ENCODE assay signal across 8 mouse cellular contexts in the genomic region with DNA sequence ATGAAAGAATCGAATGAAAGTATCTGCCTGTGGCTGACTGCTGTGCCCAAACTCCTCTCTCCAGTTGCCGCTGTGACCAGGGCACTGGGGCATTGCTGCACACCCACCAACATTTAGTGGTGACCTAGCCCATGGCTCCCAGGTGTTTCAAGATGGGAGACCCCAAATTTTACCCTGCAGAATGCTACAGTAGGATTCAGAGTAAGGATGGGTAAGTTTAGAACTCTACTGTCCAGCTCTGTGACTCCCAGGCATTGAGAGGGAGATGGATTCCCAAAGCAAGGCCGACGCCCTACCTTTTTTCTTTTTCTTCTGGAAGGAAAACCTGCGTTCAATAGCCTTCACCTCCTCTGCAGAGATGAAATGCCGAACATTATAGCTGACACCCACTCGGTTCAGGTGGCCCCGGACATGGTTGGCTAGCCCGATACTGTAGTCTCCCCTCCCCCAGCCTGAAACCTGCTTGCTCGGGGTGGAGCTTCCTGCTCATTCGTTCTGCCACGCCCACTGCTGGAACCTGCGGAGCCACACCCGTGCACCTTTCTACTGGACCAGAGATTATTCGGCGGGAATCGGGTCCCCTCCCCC. TPM values are rescaled to one million over a fixed set of nuclear protein-coding genes. Genes with fewer than 3 reads are reported as not detected.
DNase-seq lines count a peak whose midpoint lies in the region; ATAC-seq lines count a peak whose summit lies in the region.

No protein-coding gene starts in this region.

- ATAC-seq in kidney, embryonic 14.5 days (ENCODE audit: low FRiP score, low TSS enrichment) = peak; percentile 72
- ATAC-seq in embryonic facial prominence, embryonic 14.5 days (ENCODE audit: low read depth) = peak; percentile 28; the same call in 1 of the 2 replicates
- ATAC-seq in neural tube, embryonic 13.5 days (ENCODE audit: low read depth) = no peak

- peak overlapping the region; percentile 39 for H3K4me2 ChIP-seq in kidney, embryonic 14.5 days (replicated peaks; ENCODE audit: low read depth, low read length)
- H3K4me2 ChIP-seq in embryonic facial prominence, embryonic 14.5 days (ENCODE audit: low read depth, low read length) = peak overlapping the region; percentile 50
- H3K4me2 ChIP-seq in neural tube, embryonic 13.5 days = peak overlapping the region; percentile 43

- no peaks in the 10 kb centered on the region for H3K9me3 ChIP-seq in kidney, embryonic 14.5 days (ENCODE audit: control insufficient read depth, low read length)
- H3K9me3 ChIP-seq in embryonic facial prominence, embryonic 14.5 days (ENCODE audit: control insufficient read depth, low read length) = no peaks in the 10 kb centered on the region
- H3K9me3 ChIP-seq in limb, embryonic 10.5 days (replicated peaks) = no peaks in the 10 kb centered on the region
- H3K9me3 ChIP-seq in neural tube, embryonic 13.5 days = no peaks in the 10 kb centered on the region

- peak overlapping the region; percentile 32 for H3K4me3 ChIP-seq in kidney, embryonic 14.5 days (ENCODE audit: low read length)
- peak overlapping the region; percentile 33 for H3K4me3 ChIP-seq in embryonic facial prominence, embryonic 14.5 days (ENCODE audit: low read depth, low read length)
- peak overlapping the region; percentile 42 for H3K4me3 ChIP-seq in limb, embryonic 10.5 days
- 0 out of 2 replicates have a peak overlapping the region, but pooled peaks have one; percentile 9 for H3K4me3 ChIP-seq in neural tube, embryonic 13.5 days

- peaks cover 3% of the 10 kb centered on the region; the same call in 1 of the 2 replicates for H3K36me3 ChIP-seq in kidney, embryonic 14.5 days (ENCODE audit: control insufficient read depth, insufficient read depth, low read length)
- peaks cover 12% of the 10 kb centered on the region for H3K36me3 ChIP-seq in embryonic facial prominence, embryonic 14.5 days (ENCODE audit: control insufficient read depth, insufficient read depth, low read length)
- no peaks in the 10 kb centered on the region; the same call in 1 of the 2 replicates for H3K36me3 ChIP-seq in limb, embryonic 10.5 days
- peaks cover 19% of the 10 kb centered on the region; the same call in 1 of the 2 replicates for H3K36me3 ChIP-seq in neural tube, embryonic 13.5 days

- H3K27me3 ChIP-seq in kidney, embryonic 14.5 days (ENCODE audit: control insufficient read depth, insufficient read depth, low read length) = no peaks in the 10 kb centered on the region
- no peaks in the 10 kb centered on the region for H3K27me3 ChIP-seq in embryonic facial prominence, embryonic 14.5 days (replicated peaks; ENCODE audit: control insufficient read depth, insufficient read depth, low read length)
- H3K27me3 ChIP-seq in limb, embryonic 10.5 days (ENCODE audit: low read depth, poor library complexity, severe bottlenecking) = no peaks in the 10 kb centered on the region
- no peaks in the 10 kb centered on the region for H3K27me3 ChIP-seq in neural tube, embryonic 13.5 days

- peak overlapping the region; percentile 55; the same call in 1 of the 2 replicates for H3K27ac ChIP-seq in kidney, embryonic 14.5 days (ENCODE audit: low read depth, low read length)
- H3K27ac ChIP-seq in embryonic facial prominence, embryonic 14.5 days (replicated peaks; ENCODE audit: low read depth, low read length) = no peak overlapping the region
- peak overlapping the region; percentile 75 for H3K27ac ChIP-seq in limb, embryonic 10.5 days
- H3K27ac ChIP-seq in neural tube, embryonic 13.5 days (replicated peaks) = no peak overlapping the region

- no peak for DNase-seq in kidney, adult 18-20 months
- no peak for DNase-seq in embryonic facial prominence, embryonic 14.5 days (ENCODE audit: low spot score)
- peak; percentile 54 for DNase-seq in limb, embryonic 10.5 days (ENCODE audit: low spot score)
- DNase-seq in left cerebral cortex, adult 18-20 months (ENCODE audit: low spot score in 2 of 2) = no peak
- no peak for DNase-seq in kidney, adult 11 months
- DNase-seq in adipocyte (ENCODE audit: low spot score) = no peak

- H3K9ac ChIP-seq in kidney, embryonic 14.5 days (ENCODE audit: low read depth, low read length) = peak overlapping the region; percentile 42; the same call in 1 of the 2 replicates
- H3K9ac ChIP-seq in embryonic facial prominence, embryonic 14.5 days (ENCODE audit: low read depth, low read length) = peak overlapping the region; percentile 22; the same call in 1 of the 2 replicates
- no peak overlapping the region for H3K9ac ChIP-seq in neural tube, embryonic 13.5 days

- WGBS in kidney, embryonic 14.5 days = 11% methylated on average over 12 of the region's 17 CpGs
- 19% methylated on average over 11 of the region's 17 CpGs for WGBS in embryonic facial prominence, embryonic 14.5 days
- WGBS in limb, embryonic 10.5 days = 11% methylated on average over 14 of the region's 17 CpGs
- 15% methylated on average over 12 of the region's 17 CpGs for WGBS in neural tube, embryonic 13.5 days

- H3K4me1 ChIP-seq in kidney, embryonic 14.5 days (ENCODE audit: control insufficient read depth, insufficient read depth, low read length) = no peaks in the 10 kb centered on the region; the same call in 1 of the 2 replicates
- peaks cover 7% of the 10 kb centered on the region; the same call in 1 of the 2 replicates for H3K4me1 ChIP-seq in embryonic facial prominence, embryonic 14.5 days (ENCODE audit: control insufficient read depth, insufficient read depth, low read length)
- H3K4me1 ChIP-seq in limb, embryonic 10.5 days = peaks cover 21% of the 10 kb centered on the region
- H3K4me1 ChIP-seq in neural tube, embryonic 13.5 days (replicated peaks) = peaks cover 8% of the 10 kb centered on the region; the same call in 1 of the 2 replicates

RNA-seq across cellular contexts. Expression of gene Akap8l, which starts 18.7 kb away (rescaled TPM):
- polyA plus RNA-seq in kidney, embryonic 14.5 days (2014; fragmentation: Nextera tagmentation; extraction: Ambion mirVana) = 81.7 and 93.7 TPM in 2 replicates
- polyA plus RNA-seq in embryonic facial prominence, embryonic 14.5 days (2014; fragmentation: Nextera tagmentation; extraction: Ambion mirVana) = 59.4 and 59.8 TPM in 2 replicates
- polyA plus RNA-seq in limb, embryonic 10.5 days (2016; fragmentation: Nextera tagmentation; extraction: Ambion mirVana) = 84.7 and 106 TPM in 2 replicates
- 153 and 154 TPM in 2 replicates for polyA plus RNA-seq in neural tube, embryonic 13.5 days (2015; fragmentation: Nextera tagmentation; extraction: Ambion mirVana)
- 100 to 1,000 TPM; 183 to 219 TPM for total RNA-seq in left cerebral cortex, adult 18-20 months (2021)

RNA-seq across cellular contexts. Expression of gene Wiz, which starts 20.2 kb away (rescaled TPM):
- polyA plus RNA-seq in kidney, embryonic 14.5 days (2014; fragmentation: Nextera tagmentation; extraction: Ambion mirVana) = 26.6 and 37.2 TPM in 2 replicates
- polyA plus RNA-seq in embryonic facial prominence, embryonic 14.5 days (2014; fragmentation: Nextera tagmentation; extraction: Ambion mirVana) = 27.6 and 29.3 TPM in 2 replicates
- 36.7 and 37.2 TPM in 2 replicates for polyA plus RNA-seq in limb, embryonic 10.5 days (2016; fragmentation: Nextera tagmentation; extraction: Ambion mirVana)
- 33.2 and 39.8 TPM in 2 replicates for polyA plus RNA-seq in neural tube, embryonic 13.5 days (2015; fragmentation: Nextera tagmentation; extraction: Ambion mirVana)
- total RNA-seq in left cerebral cortex, adult 18-20 months (2021) = 10 to 100 TPM; 46.0 to 47.9 TPM

RNA-seq across cellular contexts. Expression of gene Rasal3, which starts 34.3 kb away (rescaled TPM):
- 0.20 and 0.26 TPM in 2 replicates for polyA plus RNA-seq in kidney, embryonic 14.5 days (2014; fragmentation: Nextera tagmentation; extraction: Ambion mirVana)
- polyA plus RNA-seq in embryonic facial prominence, embryonic 14.5 days (2014; fragmentation: Nextera tagmentation; extraction: Ambion mirVana) = 2.2 and 2.4 TPM in 2 replicates
- polyA plus RNA-seq in limb, embryonic 10.5 days (2016; fragmentation: Nextera tagmentation; extraction: Ambion mirVana) = 0.33 and 0.53 TPM in 2 replicates
- 0.54 and 0.71 TPM in 2 replicates for polyA plus RNA-seq in neural tube, embryonic 13.5 days (2015; fragmentation: Nextera tagmentation; extraction: Ambion mirVana)
- 1 to 10 TPM; 3.3 to 4.6 TPM for total RNA-seq in left cerebral cortex, adult 18-20 months (2021)

RNA-seq across cellular contexts. Expression of gene Akap8, which starts 48.0 kb away (rescaled TPM):
- 60.6 and 62.7 TPM in 2 replicates for polyA plus RNA-seq in kidney, embryonic 14.5 days (2014; fragmentation: Nextera tagmentation; extraction: Ambion mirVana)
- 33.0 and 37.9 TPM in 2 replicates for polyA plus RNA-seq in embryonic facial prominence, embryonic 14.5 days (2014; fragmentation: Nextera tagmentation; extraction: Ambion mirVana)
- 142 and 157 TPM in 2 replicates for polyA plus RNA-seq in limb, embryonic 10.5 days (2016; fragmentation: Nextera tagmentation; extraction: Ambion mirVana)
- polyA plus RNA-seq in neural tube, embryonic 13.5 days (2015; fragmentation: Nextera tagmentation; extraction: Ambion mirVana) = 95.9 and 104 TPM in 2 replicates
- total RNA-seq in left cerebral cortex, adult 18-20 months (2021) = 10 to 100 TPM; 81.2 to 87.6 TPM

RNA-seq across cellular contexts. Expression of gene Pglyrp2, which starts 54.9 kb away (rescaled TPM):
- polyA plus RNA-seq in kidney, embryonic 14.5 days (2014; fragmentation: Nextera tagmentation; extraction: Ambion mirVana) = not detected in 2 replicates
- 0.17 TPM in 1 of 2 replicates, not detected in the other for polyA plus RNA-seq in embryonic facial prominence, embryonic 14.5 days (2014; fragmentation: Nextera tagmentation; extraction: Ambion mirVana)
- not detected in 2 replicates for polyA plus RNA-seq in limb, embryonic 10.5 days (2016; fragmentation: Nextera tagmentation; extraction: Ambion mirVana)
- polyA plus RNA-seq in neural tube, embryonic 13.5 days (2015; fragmentation: Nextera tagmentation; extraction: Ambion mirVana) = not detected in 2 replicates
- total RNA-seq in left cerebral cortex, adult 18-20 months (2021) = not detected

Comparison
In these comparisons a context has a peak if more than half of its experiments do, and no peak if none do; other contexts are left out.
1. H3K27ac ChIP-seq: peak in kidney, embryonic 14.5 days (single experiment) and limb, embryonic 10.5 days (single experiment); none in embryonic facial prominence, embryonic 14.5 days (single experiment) and neural tube, embryonic 13.5 days (single experiment).
2. Peak in every context shown above with its lines, with median percentiles within 50 percentile points of each other: H3K4me2 ChIP-seq and H3K4me3 ChIP-seq.